Mouse (Mus musculus) embryonic facial prominence, embryonic 15.5 days (tissue): ENCODE data around the gene Mrpl43. TPM values are rescaled to one million over a fixed set of nuclear protein-coding genes. Genes with fewer than 3 reads are reported as not detected.

ENCODE experiments used
- ATAC-seq: fragments of 200-750 bp; cut with Nextera tagmentation; 2 replicates; pipeline ENCODE4 v1.8.0; 2017; ENCODE audit warnings: low read depth, moderate TSS enrichment; ENCODE audit not compliant: insufficient number of reproducible peaks, low FRiP score, low TSS enrichment
- H3K27ac ChIP-seq: fragments of 300-500 bp; sonication (generic); replicated peaks from 2 replicates; pipeline ENCODE4 v1.5.1; 2015; ENCODE audit warnings: mild to moderate bottlenecking, inconsistent platforms
- H3K27me3 ChIP-seq: fragments of 300-500 bp; sonication (generic); 2 replicates; pipeline ENCODE4 v1.6.1; 2015; ENCODE audit warnings: inconsistent platforms
- H3K36me3 ChIP-seq: fragments of 300-500 bp; sonication (generic); 2 replicates; pipeline ENCODE4 v1.6.1; 2015; ENCODE audit warnings: mild to moderate bottlenecking, inconsistent platforms
- H3K4me1 ChIP-seq: fragments of 300-500 bp; sonication (generic); 2 replicates; pipeline ENCODE4 v1.6.1; 2015; ENCODE audit warnings: inconsistent platforms
- H3K4me2 ChIP-seq: fragments of 300-500 bp; sonication (generic); replicated peaks from 2 replicates; pipeline ENCODE4 v1.6.1; 2015; ENCODE audit warnings: mild to moderate bottlenecking, inconsistent platforms
- H3K4me3 ChIP-seq: fragments of 300-500 bp; sonication (generic); replicated peaks from 2 replicates; pipeline ENCODE4 v1.5.1; 2015; ENCODE audit warnings: mild to moderate bottlenecking, inconsistent platforms
- H3K9ac ChIP-seq: fragments of 300-500 bp; sonication (generic); 2 replicates; pipeline ENCODE4 v1.6.1; 2015; ENCODE audit warnings: inconsistent platforms
- H3K9me3 ChIP-seq: fragments of 300-500 bp; sonication (generic); replicated peaks from 2 replicates; pipeline ENCODE4 v1.6.1; 2016; ENCODE audit warnings: inconsistent platforms
- WGBS: fragments of 180-500 bp; shearing (Covaris S2); methylation state at CpG from one replicate; pipeline ENCODE4 v1.1.7; 2015; 5-methylcytosine and 5-hydroxymethylcytosine counted together
- polyA plus RNA-seq: library from polyadenylated mRNA; unstranded; fragments of >200 nt; fragmentation: Nextera tagmentation; extraction: Ambion mirVana; gene quantifications from 2 replicates; pipeline ENCODE4 v1.2.1, GENCODE M21; 2015

Mrpl43 gene
- polyA plus RNA-seq, 1 experiment from 2014 or later = 73.1 TPM

DNA sequence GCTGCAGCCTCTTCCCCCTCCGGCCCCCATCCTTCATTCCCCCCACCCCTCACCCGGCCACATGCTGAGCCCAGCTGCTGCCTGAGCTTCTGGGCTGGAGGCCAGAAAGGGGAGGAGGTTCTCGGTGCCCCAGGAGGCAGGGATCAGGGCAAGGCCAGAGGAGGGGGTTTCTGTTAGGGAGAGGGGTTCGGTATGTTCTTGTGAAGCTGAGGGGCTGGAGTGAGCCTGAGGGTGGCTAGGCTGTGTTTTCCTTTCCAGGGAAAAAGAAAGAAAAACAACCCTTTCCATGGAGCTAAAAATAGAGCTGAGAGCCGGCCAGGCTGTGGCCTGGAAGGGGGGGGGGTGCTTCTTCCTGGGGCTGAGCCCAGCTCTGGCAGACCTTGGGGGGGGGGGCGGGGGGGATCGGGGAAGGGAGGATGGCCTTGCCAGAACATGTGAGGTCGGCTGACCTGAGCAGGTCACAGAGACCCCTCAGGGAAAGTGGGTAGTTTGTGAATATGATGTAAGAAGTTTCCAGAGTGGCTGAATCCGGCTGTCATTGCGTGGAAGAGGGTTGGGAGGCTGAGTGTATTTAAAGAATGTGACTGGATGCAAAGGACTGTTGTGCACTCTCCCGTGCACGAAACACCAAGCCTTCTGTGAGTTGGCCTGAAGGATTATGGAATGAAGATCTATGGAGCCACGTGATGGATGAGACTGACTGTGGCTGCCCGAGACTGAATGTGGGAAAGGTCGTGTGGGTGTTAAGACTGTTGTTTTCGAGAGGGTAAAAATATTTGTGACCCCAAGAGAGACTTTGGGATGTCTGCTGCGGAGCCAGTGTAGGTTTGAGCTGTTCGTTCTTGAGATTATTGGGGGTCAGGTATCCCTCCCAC, 10.3 kb upstream of the Mrpl43 start:
- Histone ChIP-seq H3K36me3 (peaks cover 8% of the 10 kb centered on the region), H3K9me3 (no peaks in the 10 kb centered on the region), H3K4me1 (peaks cover 80% of the 10 kb centered on the region), H3K27ac (peak overlapping the region; percentile 100), H3K4me3 (peak overlapping the region; percentile 67), H3K4me2 (peak overlapping the region; percentile 86), H3K9ac (peak overlapping the region; percentile 54; the same call in 1 of the 2 replicates), H3K27me3 (no peaks in the 10 kb centered on the region)
- WGBS = under 1% methylated on average over 18 of the region's 18 CpGs
- peak; percentile 67 for ATAC-seq

DNA sequence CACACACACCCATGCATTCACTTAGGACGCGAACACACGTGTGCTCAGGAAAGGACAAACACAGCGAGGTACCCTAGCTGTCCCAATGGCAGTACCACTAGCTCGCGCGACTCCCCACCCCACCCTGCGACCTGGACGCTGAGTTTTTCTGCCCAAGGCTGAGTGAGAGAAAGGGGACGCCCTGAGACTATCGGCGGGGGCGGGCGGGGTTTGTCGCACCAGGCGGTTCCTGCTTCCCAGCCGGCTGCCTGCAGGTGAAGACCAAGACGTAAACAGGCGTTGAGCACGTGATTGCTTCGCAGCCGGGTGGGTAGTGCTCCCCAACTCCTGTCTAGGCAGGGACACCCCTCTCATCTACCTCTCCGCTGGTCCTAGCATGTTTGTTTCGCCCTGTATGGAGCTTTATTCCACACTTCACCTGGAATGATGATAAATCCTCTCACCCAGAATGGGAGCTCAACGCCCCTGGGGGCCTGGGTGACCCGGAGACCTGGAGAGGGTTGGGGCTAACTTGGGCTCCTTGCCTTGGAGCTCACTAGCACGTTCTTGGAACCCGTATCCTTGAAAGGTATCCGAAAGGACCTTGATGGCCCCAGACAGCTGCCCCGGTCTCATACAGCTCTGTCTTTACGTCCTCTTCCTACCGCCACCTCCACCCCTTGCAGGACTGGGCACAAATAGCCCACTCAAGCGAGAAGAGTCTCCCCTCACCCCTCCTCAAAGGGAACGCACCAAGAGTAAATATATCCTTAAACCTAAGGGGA, 9.5 kb upstream of the Mrpl43 start:
- H3K9me3 ChIP-seq = no peaks in the 10 kb centered on the region
- peak overlapping the region; percentile 100 for H3K27ac ChIP-seq
- peaks cover 12% of the 10 kb centered on the region for H3K36me3 ChIP-seq
- peak overlapping the region; percentile 54 for H3K9ac ChIP-seq
- peaks cover 71% of the 10 kb centered on the region for H3K4me1 ChIP-seq
- WGBS = under 1% methylated on average over 34 of the region's 34 CpGs
- H3K4me2 ChIP-seq = peak overlapping the region; percentile 86
- no peak for ATAC-seq
- peak overlapping the region; percentile 67 for H3K4me3 ChIP-seq
- H3K27me3 ChIP-seq = no peaks in the 10 kb centered on the region

GRCm38 (mm10) chr19:45014981-45015402, 8.8 kb upstream of the Mrpl43 start:
- peak overlapping the region; percentile 100 for H3K27ac ChIP-seq
- ATAC-seq = no peak; the same call in 1 of the 2 replicates
- peaks cover 19% of the 10 kb centered on the region for H3K36me3 ChIP-seq
- peak overlapping the region; percentile 54 for H3K9ac ChIP-seq
- peak overlapping the region; percentile 86 for H3K4me2 ChIP-seq
- peaks cover 64% of the 10 kb centered on the region for H3K4me1 ChIP-seq
- no peaks in the 10 kb centered on the region for H3K9me3 ChIP-seq
- H3K4me3 ChIP-seq = peak overlapping the region; percentile 67
- WGBS = under 1% methylated on average over 25 of the region's 25 CpGs
- no peaks in the 10 kb centered on the region for H3K27me3 ChIP-seq

- Histone ChIP-seq H3K4me2 (peak within 1 kb of the TSS; percentile 86), H3K4me1 (peaks cover 58% of the 10 kb centered on the region), H3K9ac (peak within 1 kb of the TSS; percentile 54), H3K27ac (peak within 1 kb of the TSS; percentile 100), H3K27me3 (no peaks in the 10 kb centered on the region), H3K36me3 (peaks cover 24% of the 10 kb centered on the region), H3K9me3 (no peaks in the 10 kb centered on the region), H3K4me3 (peak within 1 kb of the TSS; percentile 67)
- 3% methylated on average over 10 of the region's 10 CpGs for WGBS
- no peak for ATAC-seq
Observed at GRCm38 (mm10) chr19:45014335-45014971, 8.2 kb upstream of the Mrpl43 start, which contains the start of gene Lzts2. TSS of gene Lzts2 (plus strand) at chr19:45014414.

DNA sequence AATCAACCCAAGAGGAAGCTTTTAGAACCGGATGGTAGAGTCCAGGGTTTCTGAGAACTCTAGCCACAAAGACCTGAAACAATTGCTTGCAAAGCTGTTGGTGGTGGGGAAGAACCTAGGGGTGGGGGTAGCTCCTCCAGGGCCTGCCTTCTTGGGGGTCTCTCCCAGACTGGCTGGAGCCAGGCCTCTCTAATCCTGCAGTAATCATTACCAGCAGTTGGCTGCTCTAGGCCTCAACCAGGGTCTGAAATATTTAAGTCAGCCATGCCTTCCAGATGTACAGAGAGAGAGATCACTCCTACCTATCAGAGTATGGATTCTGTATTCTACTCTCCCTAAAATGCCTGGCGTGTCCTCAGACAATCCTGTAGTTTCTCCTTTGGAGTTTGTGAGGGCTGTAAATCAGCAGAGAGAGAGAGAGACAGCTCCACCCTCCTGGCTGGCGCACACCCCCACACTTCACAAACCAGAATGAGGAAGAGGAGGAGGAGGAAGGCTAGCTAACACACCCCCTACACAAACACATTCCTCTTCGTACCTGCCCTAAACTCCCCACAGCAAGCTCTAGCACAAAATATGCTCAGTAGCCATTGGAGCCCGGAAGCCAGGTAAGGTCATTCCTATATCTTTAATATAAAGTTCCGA, 7.5 kb upstream of the Mrpl43 start:
- Histone ChIP-seq H3K9ac (no peak overlapping the region), H3K27me3 (no peaks in the 10 kb centered on the region)

GRCm38 (mm10) chr19:45012636-45013035, 6.4 kb upstream of the Mrpl43 start:
- H3K27me3 ChIP-seq = no peaks in the 10 kb centered on the region
- H3K36me3 ChIP-seq = peaks cover 31% of the 10 kb centered on the region
- 27% methylated on average over 6 of the region's 6 CpGs for WGBS
- H3K27ac ChIP-seq = peak overlapping the region; percentile 100; the same call in 1 of the 2 replicates
- H3K4me1 ChIP-seq = peaks cover 59% of the 10 kb centered on the region
- H3K9me3 ChIP-seq = no peaks in the 10 kb centered on the region
- no peak overlapping the region for H3K4me3 ChIP-seq
- no peak for ATAC-seq
- H3K4me2 ChIP-seq = no peak overlapping the region
- no peak overlapping the region for H3K9ac ChIP-seq

More for the DNA sequence above, 7.5 kb upstream of the Mrpl43 start:
- ATAC-seq = no peak
- peaks cover 29% of the 10 kb centered on the region for H3K36me3 ChIP-seq
- no peak overlapping the region for H3K4me2 ChIP-seq
- no peaks in the 10 kb centered on the region for H3K9me3 ChIP-seq
- peak overlapping the region; percentile 100 for H3K27ac ChIP-seq
- 34% methylated on average over 6 of the region's 6 CpGs for WGBS
- H3K4me3 ChIP-seq = no peak overlapping the region
- peaks cover 51% of the 10 kb centered on the region for H3K4me1 ChIP-seq

- WGBS = 72% methylated on average over 8 of the region's 8 CpGs
- peaks cover 60% of the 10 kb centered on the region for H3K4me1 ChIP-seq
- no peak for ATAC-seq
- H3K27ac ChIP-seq = 0 out of 2 replicates have a peak overlapping the region, but pooled peaks have one; percentile 22
- no peak overlapping the region for H3K9ac ChIP-seq
- peaks cover 31% of the 10 kb centered on the region for H3K36me3 ChIP-seq
- H3K9me3 ChIP-seq = no peaks in the 10 kb centered on the region
- H3K4me3 ChIP-seq = no peak overlapping the region
- no peaks in the 10 kb centered on the region for H3K27me3 ChIP-seq
- no peak overlapping the region for H3K4me2 ChIP-seq
Observed at GRCm38 (mm10) chr19:45012219-45012618, 6.0 kb upstream of the Mrpl43 start.

DNA sequence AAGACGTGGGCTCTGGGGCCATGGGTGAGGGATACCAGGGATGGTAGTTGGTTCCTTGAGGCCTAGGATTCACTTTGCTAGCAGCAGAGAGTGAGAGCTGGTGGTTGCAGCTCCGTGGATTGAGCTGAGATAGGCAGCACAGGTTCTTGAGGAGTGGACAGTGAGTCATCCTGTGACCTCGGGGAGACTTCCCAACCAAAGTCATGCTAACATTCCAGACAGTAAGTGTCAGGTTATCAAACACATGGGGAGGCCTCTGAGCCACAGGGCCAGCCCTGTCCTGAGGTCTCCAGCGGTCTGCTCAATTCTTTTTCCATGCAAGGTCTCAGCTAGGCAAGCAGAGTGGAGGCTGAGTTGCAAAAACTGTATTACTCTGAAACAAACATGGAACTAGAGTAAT, 4.4 kb upstream of the Mrpl43 start:
- ATAC-seq = no peak
- no peak overlapping the region for H3K9ac ChIP-seq
- 84% methylated on average over 4 of the region's 4 CpGs for WGBS

GRCm38 (mm10) chr19:45007425-45008191, 1.4 kb upstream of the Mrpl43 start:
- H3K27me3 ChIP-seq = no peaks in the 10 kb centered on the region
- no peaks in the 10 kb centered on the region for H3K9me3 ChIP-seq
- WGBS = 89% methylated on average over 20 of the region's 20 CpGs
- 0 out of 2 replicates have a peak overlapping the region, but pooled peaks have one; percentile 83 for H3K27ac ChIP-seq
- H3K4me3 ChIP-seq = peak overlapping the region; percentile 97
- H3K4me2 ChIP-seq = peak overlapping the region; percentile 79
- H3K4me1 ChIP-seq = peaks cover 32% of the 10 kb centered on the region
- peaks cover 51% of the 10 kb centered on the region for H3K36me3 ChIP-seq
- no peak for ATAC-seq
- no peak overlapping the region for H3K9ac ChIP-seq

More for the DNA sequence above, 4.4 kb upstream of the Mrpl43 start:
- no peak overlapping the region for H3K27ac ChIP-seq
- no peak overlapping the region for H3K4me2 ChIP-seq
- peaks cover 52% of the 10 kb centered on the region for H3K4me1 ChIP-seq
- H3K9me3 ChIP-seq = no peaks in the 10 kb centered on the region
- no peaks in the 10 kb centered on the region for H3K27me3 ChIP-seq
- no peak overlapping the region for H3K4me3 ChIP-seq
- peaks cover 31% of the 10 kb centered on the region for H3K36me3 ChIP-seq

- Histone ChIP-seq H3K27ac (peak overlapping the region; percentile 83), H3K9me3 (no peaks in the 10 kb centered on the region), H3K4me1 (peaks cover 28% of the 10 kb centered on the region), H3K36me3 (peaks cover 51% of the 10 kb centered on the region), H3K4me2 (peak overlapping the region; percentile 79), H3K9ac (peak overlapping the region; percentile 77; the same call in 1 of the 2 replicates), H3K4me3 (peak overlapping the region; percentile 97), H3K27me3 (no peaks in the 10 kb centered on the region)
- ATAC-seq = no peak
- 33% methylated on average over 17 of the region's 17 CpGs for WGBS
Observed at GRCm38 (mm10) chr19:45007021-45007420, 779 bp upstream of the Mrpl43 start.
